Comparison of ENCODE assay signal across 12 mouse cellular contexts in genomic region chr6:22189346-22190335, GRCm38 (mm10).
DNase-seq lines count a peak whose midpoint lies in the region; ATAC-seq and TF ChIP-seq lines count a peak whose summit lies in the region.
"Had no signal": no experiment of that assay in that cellular context is flagged by ENCODE, and none has a peak within 500 bp of the region (broad histone marks: within the 10 kb centered on the region; RNA-seq: fewer than 3 reads in every experiment).

No protein-coding gene starts in this region.

- no peak overlapping the region for H3K27ac ChIP-seq in liver, adult 2 months (replicated peaks; ENCODE audit: insufficient read depth, low read depth, low read length)
- H3K27ac ChIP-seq in intestine, embryonic 15.5 days: no peak overlapping the region
- H3K27ac ChIP-seq in midbrain, postnatal 0 days (ENCODE audit: low read depth, low read length): no peak overlapping the region
- H3K27ac ChIP-seq in cerebellum, adult 2 months (ENCODE audit: insufficient read depth, low read length): no peak overlapping the region

- peaks cover 12% of the 10 kb centered on the region for H3K36me3 ChIP-seq in liver, adult 2 months (ENCODE audit: control insufficient read depth, insufficient read depth, low read length)
- H3K36me3 ChIP-seq in intestine, embryonic 15.5 days: no peaks in the 10 kb centered on the region
- H3K36me3 ChIP-seq in midbrain, postnatal 0 days (ENCODE audit: insufficient read depth, low read length): no peaks in the 10 kb centered on the region

- no peak for TF ChIP-seq POLR2A in liver, adult 2 months (IDR thresholded peaks at IDR 0.05; ENCODE audit: extremely low read depth, insufficient read depth, low read length)
- TF ChIP-seq POLR2A in cerebellum, adult 2 months (IDR thresholded peaks at IDR 0.05; ENCODE audit: borderline replicate concordance, insufficient read depth, low read length): no peak

- H3K79me2 ChIP-seq in liver, adult 2 months (ENCODE audit: control insufficient read depth, insufficient read depth, low read length): no peaks in the 10 kb centered on the region; the same call in 1 of the 2 replicates

- no peaks in the 10 kb centered on the region for H3K27me3 ChIP-seq in liver, adult 2 months (ENCODE audit: control insufficient read depth, insufficient read depth, low read length)
- H3K27me3 ChIP-seq in intestine, embryonic 15.5 days (replicated peaks): no peaks in the 10 kb centered on the region
- no peaks in the 10 kb centered on the region for H3K27me3 ChIP-seq in midbrain, postnatal 0 days (ENCODE audit: insufficient read depth, low read length)
- H3K27me3 ChIP-seq in cerebellum, adult 2 months (ENCODE audit: control insufficient read depth, insufficient read depth, low read length): no peaks in the 10 kb centered on the region

- H3K4me3 ChIP-seq in liver, adult 2 months (ENCODE audit: insufficient read depth, low read depth, low read length): no peak overlapping the region
- H3K4me3 ChIP-seq in intestine, embryonic 15.5 days (replicated peaks): no peak overlapping the region
- no peak overlapping the region for H3K4me3 ChIP-seq in midbrain, postnatal 0 days (ENCODE audit: low read depth, low read length)
- no peak overlapping the region for H3K4me3 ChIP-seq in cerebellum, adult 2 months (replicated peaks; ENCODE audit: insufficient read depth, low read depth, low read length)

- TF ChIP-seq CTCF in liver, adult 2 months (IDR thresholded peaks at IDR 0.05; ENCODE audit: low read depth, low read length): no peak
- TF ChIP-seq CTCF in midbrain, postnatal 0 days (IDR thresholded peaks at IDR 0.05): no peak
- TF ChIP-seq CTCF in cerebellum, adult 2 months (IDR thresholded peaks at IDR 0.05; ENCODE audit: borderline replicate concordance, insufficient read depth, low read depth, low read length): no peak

- DNase-seq in cerebellum, postnatal 25 days: peak; percentile 14 to 15
- DNase-seq in cerebellum, adult 11 months: no peak
- DNase-seq in liver, adult 2 months (ENCODE audit: extremely low read depth, low read depth, low spot score): peak; percentile 76
- DNase-seq in liver: no peak
- peak; percentile 50 for DNase-seq in midbrain, postnatal 0 days (ENCODE audit: low spot score)
- no peak for DNase-seq in gastrocnemius, adult 18-20 months (ENCODE audit: low spot score)
- no peak for DNase-seq in cerebellum, adult 2 months
- DNase-seq: adrenal gland, adult 2 months; cerebellum, adult 9-10 months; heart, adult 18-20 months; heart, postnatal 4 days had no signal

- no peak overlapping the region for H3K9ac ChIP-seq in liver, adult 2 months (ENCODE audit: low read depth, low read length)
- H3K9ac ChIP-seq in intestine, embryonic 15.5 days: no peak overlapping the region
- H3K9ac ChIP-seq in midbrain, postnatal 0 days (replicated peaks; ENCODE audit: low read length, poor library complexity, severe bottlenecking): no peak overlapping the region

- peak; percentile 95 for ATAC-seq in intestine, embryonic 15.5 days
- ATAC-seq in midbrain, postnatal 0 days (ENCODE audit: low FRiP score): no peak

- H3K4me1 ChIP-seq in liver, adult 2 months (ENCODE audit: control insufficient read depth, insufficient read depth, low read length): no peaks in the 10 kb centered on the region
- H3K4me1 ChIP-seq in intestine, embryonic 15.5 days (replicated peaks): 0 out of 2 replicates have a peak, but pooled peaks cover 3% of the 10 kb centered on the region
- no peaks in the 10 kb centered on the region for H3K4me1 ChIP-seq in midbrain, postnatal 0 days (ENCODE audit: insufficient read depth, low read length)
- no peaks in the 10 kb centered on the region for H3K4me1 ChIP-seq in cerebellum, adult 2 months (ENCODE audit: control insufficient read depth, insufficient read depth, low read length)

- 84% methylated on average over 24 of the region's 24 CpGs for WGBS in liver, adult 2 months
- WGBS in intestine, embryonic 15.5 days: 71% methylated on average over 24 of the region's 24 CpGs
- 57% methylated on average over 24 of the region's 24 CpGs for WGBS in midbrain, postnatal 0 days
- WGBS in cerebellum, adult 2 months: 42% methylated on average over 24 of the region's 24 CpGs

- no peaks in the 10 kb centered on the region for H3K9me3 ChIP-seq in intestine, embryonic 15.5 days
- no peaks in the 10 kb centered on the region for H3K9me3 ChIP-seq in midbrain, postnatal 0 days (ENCODE audit: low read length)

- peak overlapping the region; percentile 14; the same call in 1 of the 2 replicates for H3K4me2 ChIP-seq in intestine, embryonic 15.5 days (replicated peaks)
- H3K4me2 ChIP-seq in midbrain, postnatal 0 days (ENCODE audit: low read depth, low read length, poor library complexity, severe bottlenecking): peak overlapping the region; percentile 3; the same call in 1 of the 2 replicates

Comparison
In these comparisons a context has a peak if more than half of its experiments do, and no peak if none do; other contexts are left out.
1. DNase-seq: peak in cerebellum, postnatal 25 days (2 of 2), liver, adult 2 months (single experiment) and midbrain, postnatal 0 days (single experiment); none in cerebellum, adult 11 months (single experiment), liver (single experiment), gastrocnemius, adult 18-20 months (single experiment) and cerebellum, adult 2 months (0 of 2).